Mouse (Mus musculus) lung, postnatal 0 days (tissue): ENCODE data around the gene Fgf12.

Source experiments
- CTCF ChIP-seq: IDR thresholded peaks from 2 replicates; pipeline ENCODE4 v1.5.1; 2016; ENCODE audit warnings: antibody characterized with exemption, mild to moderate bottlenecking
- EP300 ChIP-seq: IDR thresholded peaks from 2 replicates; pipeline ENCODE4 v1.6.1; 2016; ENCODE audit warnings: antibody characterized with exemption, mild to moderate bottlenecking, control low read depth

GRCm38 (mm10) chr16:28490515-28490914 is 262.4 kb downstream of the Fgf12 start:
- TF ChIP-seq CTCF, result peak; percentile 90
- TF ChIP-seq EP300, result no peak
